Mouse (Mus musculus): ENCODE data around the gene Agpat1.

The Agpat1 gene

GRCm38 (mm10) chr17:34604061-34604508, at the start of gene Agpat1:
Gene Agpat1, plus strand, starts transcription at chr17:34604262.
- peak; percentile 95 to 97 for DNase-seq (ENCODE audit: low spot score in 2 of 2)

- peak; percentile 78 for DNase-seq (ENCODE audit: low spot score in 2 of 2)
Measured at GRCm38 (mm10) chr17:34555483-34555882, 48.6 kb upstream of the Agpat1 start.

GRCm38 (mm10) chr17:34556406-34556805, 47.7 kb upstream of the Agpat1 start:
- no peak for DNase-seq (ENCODE audit: low spot score in 2 of 2)

- DNase-seq (ENCODE audit: low spot score in 2 of 2): no peak
Measured at GRCm38 (mm10) chr17:34557411-34557810, 46.7 kb upstream of the Agpat1 start.

- DNase-seq (ENCODE audit: low spot score in 2 of 2): no peak
Measured at GRCm38 (mm10) chr17:34559116-34559515, 44.9 kb upstream of the Agpat1 start.

GRCm38 (mm10) chr17:34559895-34560294, 44.2 kb upstream of the Agpat1 start:
- no peak for DNase-seq (ENCODE audit: low spot score in 2 of 2)

- no peak for DNase-seq (ENCODE audit: low spot score in 2 of 2)
Measured at GRCm38 (mm10) chr17:34560438-34560837, 43.6 kb upstream of the Agpat1 start.

GRCm38 (mm10) chr17:34561200-34561599, 42.9 kb upstream of the Agpat1 start:
- no peak for DNase-seq (ENCODE audit: low spot score in 2 of 2)

- DNase-seq (ENCODE audit: low spot score in 2 of 2): no peak
Measured at GRCm38 (mm10) chr17:34562595-34562994, 41.5 kb upstream of the Agpat1 start.

GRCm38 (mm10) chr17:34563354-34563753, 40.7 kb upstream of the Agpat1 start:
- DNase-seq (ENCODE audit: low spot score in 2 of 2): no peak

GRCm38 (mm10) chr17:34564003-34564421, 40.0 kb upstream of the Agpat1 start, which contains the start of gene Notch4:
Gene Notch4, plus strand, starts transcription at chr17:34564268.
- DNase-seq (ENCODE audit: low spot score in 2 of 2): no peak

GRCm38 (mm10) chr17:34564796-34565195, 39.3 kb upstream of the Agpat1 start:
- no peak for DNase-seq (ENCODE audit: low spot score in 2 of 2)

GRCm38 (mm10) chr17:34567311-34567710, 36.8 kb upstream of the Agpat1 start:
- DNase-seq (ENCODE audit: low spot score in 2 of 2): no peak

- no peak for DNase-seq (ENCODE audit: low spot score in 2 of 2)
Measured at GRCm38 (mm10) chr17:34568421-34568820, 35.6 kb upstream of the Agpat1 start.

GRCm38 (mm10) chr17:34569919-34570318, 34.1 kb upstream of the Agpat1 start:
- DNase-seq (ENCODE audit: low spot score in 2 of 2): no peak

GRCm38 (mm10) chr17:34571875-34572274, 32.2 kb upstream of the Agpat1 start:
- no peak for DNase-seq (ENCODE audit: low spot score in 2 of 2)

GRCm38 (mm10) chr17:34572361-34572760, 31.7 kb upstream of the Agpat1 start:
- DNase-seq (ENCODE audit: low spot score in 2 of 2): no peak

- no peak for DNase-seq (ENCODE audit: low spot score in 2 of 2)
Measured at GRCm38 (mm10) chr17:34576577-34576976, 27.5 kb upstream of the Agpat1 start.

GRCm38 (mm10) chr17:34578070-34578469, 26.0 kb upstream of the Agpat1 start:
- no peak for DNase-seq (ENCODE audit: low spot score in 2 of 2)

- no peak for DNase-seq (ENCODE audit: low spot score in 2 of 2)
Measured at GRCm38 (mm10) chr17:34582528-34582927, 21.5 kb upstream of the Agpat1 start.

- no peak for DNase-seq (ENCODE audit: low spot score in 2 of 2)
Measured at GRCm38 (mm10) chr17:34583397-34583796, 20.7 kb upstream of the Agpat1 start.

GRCm38 (mm10) chr17:34583819-34584218, 20.2 kb upstream of the Agpat1 start:
- no peak for DNase-seq (ENCODE audit: low spot score in 2 of 2)

- no peak for DNase-seq (ENCODE audit: low spot score in 2 of 2)
Measured at GRCm38 (mm10) chr17:34585121-34585520, 18.9 kb upstream of the Agpat1 start.
